Mouse (Mus musculus) heart, adult 2 months (tissue): Measurements from ENCODE around the gene Ppp1r14b. TPM values are rescaled to one million over a fixed set of nuclear protein-coding genes. Genes with fewer than 3 reads are reported as not detected.

Experiments used
- DNase-seq, 2 experiments: peaks; one replicate each; pipeline ENCODE4 v3.0.0; 2021
- H3K27ac ChIP-seq: fragments of 200-600 bp; 2 replicates; pipeline ENCODE4 v1.8.1; 2022
- H3K27me3 ChIP-seq: fragments of 200-500 bp; 2 replicates; pipeline ENCODE4 v1.6.1; 2012; ENCODE audit warnings: mild to moderate bottlenecking, low read length, inconsistent platforms, mixed read lengths; ENCODE audit not compliant: control insufficient read depth, insufficient read depth
- H3K36me3 ChIP-seq: fragments of 200-500 bp; 2 replicates; pipeline ENCODE4 v1.6.1; 2012; ENCODE audit warnings: low read length, inconsistent platforms; ENCODE audit not compliant: control insufficient read depth, insufficient read depth
- H3K4me1 ChIP-seq: fragments of 200-500 bp; 2 replicates; pipeline ENCODE4 v1.6.1; 2011; ENCODE audit warnings: low read length; ENCODE audit not compliant: control insufficient read depth, insufficient read depth
- H3K4me3 ChIP-seq: fragments of 200-600 bp; 2 replicates; pipeline ENCODE4 v1.8.1; 2022
- H3K79me2 ChIP-seq: fragments of 200-500 bp; replicated peaks from 2 replicates; pipeline ENCODE4 v1.6.1; 2012; ENCODE audit warnings: mild to moderate bottlenecking, inconsistent platforms, low read length, moderate library complexity, mixed read lengths; ENCODE audit not compliant: control insufficient read depth, insufficient read depth
- H3K9ac ChIP-seq: fragments of 200-500 bp; 2 replicates; pipeline ENCODE4 v1.6.1; 2012; ENCODE audit warnings: low read depth, mild to moderate bottlenecking, control low read depth, inconsistent platforms, low read length, mixed read lengths
- CTCF ChIP-seq: fragments of 200-600 bp; IDR thresholded peaks from 2 replicates; pipeline ENCODE4 v1.8.1; 2022; ENCODE audit warnings: antibody characterized with exemption, mild to moderate bottlenecking, moderate library complexity
- EP300 ChIP-seq: fragments of 200-500 bp; IDR thresholded peaks from 2 replicates; pipeline ENCODE4 v1.6.1; 2011; ENCODE audit warnings: low read depth, low read length, control low read depth; ENCODE audit not compliant: insufficient read depth
- POLR2A ChIP-seq: fragments of 200-500 bp; IDR thresholded peaks from 2 replicates; pipeline ENCODE4 v1.6.1; 2011; ENCODE audit warnings: mild to moderate bottlenecking, low read depth, low read length, control low read depth; ENCODE audit not compliant: insufficient read depth
- WGBS: fragments of 180-500 bp; shearing (Covaris S2); methylation state at CpG from one replicate; pipeline ENCODE4 v1.1.7; 2018; 5-methylcytosine and 5-hydroxymethylcytosine counted together
- intact Hi-C: fragments of 180-260 bp; cut with DNase I; formaldehyde crosslinking; loops from one replicate; pipeline ENCODE4 v1.15.1; 2025
- polyA plus RNA-seq: library from polyadenylated mRNA; depleted of rRNA; stranded (reverse); fragments of >200 nt; gene quantifications from 2 replicates; pipeline ENCODE4 v1.2.3, GENCODE M21; 2012
- total RNA-seq, 2 experiments: library from RNA; stranded (reverse); gene quantifications; 2 replicates each; pipeline ENCODE4 v1.2.3; 2021

The Ppp1r14b gene
- total and polyA plus RNA-seq, 3 experiments = 56.8 to 91.0 (median 85.8) TPM

DNA sequence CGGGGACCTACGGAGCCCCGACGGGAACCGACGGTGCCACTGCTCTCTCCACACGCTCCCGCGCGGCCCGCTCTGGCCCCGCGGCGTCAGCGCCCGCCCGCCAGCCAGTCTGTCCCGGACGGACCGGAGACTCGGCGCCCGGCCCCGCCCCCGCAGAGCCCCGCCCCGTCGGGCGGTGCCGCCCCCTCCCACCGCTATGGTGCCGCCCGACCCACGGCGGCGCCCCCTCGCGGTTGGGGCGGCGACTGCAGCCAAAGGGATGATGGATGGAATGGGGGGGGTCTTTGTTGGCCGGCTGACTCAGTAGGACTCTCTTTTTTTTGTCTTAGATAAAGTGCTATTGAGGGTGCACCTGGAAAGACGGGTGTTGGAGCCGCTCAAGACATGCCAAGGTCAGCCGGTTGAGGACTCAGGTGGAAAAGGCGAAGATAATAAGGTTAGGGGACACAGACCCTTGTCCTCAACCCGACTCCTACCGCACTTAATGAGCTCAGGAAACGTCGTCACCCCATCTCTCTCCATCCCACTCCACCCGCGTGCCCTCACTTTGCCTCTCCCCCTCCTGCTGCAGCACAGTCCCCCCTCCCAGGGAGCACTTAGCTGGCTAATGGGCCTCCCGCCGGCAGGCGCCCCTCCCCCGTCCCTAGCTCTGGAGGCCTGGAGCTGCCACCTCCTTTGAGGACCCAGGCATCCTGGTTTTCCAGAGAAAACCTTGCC is 4.9 kb upstream of the Ppp1r14b start:
- Histone ChIP-seq H3K4me1 (peaks cover 2% of the 10 kb centered on the region), H3K4me3 (peak overlapping the region; percentile 62), H3K9ac (peak overlapping the region; percentile 94), H3K27me3 (no peaks in the 10 kb centered on the region), H3K79me2 (no peaks in the 10 kb centered on the region; the same call in 1 of the 2 replicates), H3K27ac (peak overlapping the region; percentile 92), H3K36me3 (no peaks in the 10 kb centered on the region)
- peak; percentile 86 to 89 for DNase-seq
- intact Hi-C loops = loop anchor here (1.0 kb wide), 1 partner anchor 46 kb away; no protein-coding TSS in a partner anchor
- 1% methylated on average over 54 of the region's 55 CpGs for WGBS
- TF ChIP-seq POLR2A (peak; percentile 61), EP300 (no peak), CTCF (peak; percentile 81)

DNA sequence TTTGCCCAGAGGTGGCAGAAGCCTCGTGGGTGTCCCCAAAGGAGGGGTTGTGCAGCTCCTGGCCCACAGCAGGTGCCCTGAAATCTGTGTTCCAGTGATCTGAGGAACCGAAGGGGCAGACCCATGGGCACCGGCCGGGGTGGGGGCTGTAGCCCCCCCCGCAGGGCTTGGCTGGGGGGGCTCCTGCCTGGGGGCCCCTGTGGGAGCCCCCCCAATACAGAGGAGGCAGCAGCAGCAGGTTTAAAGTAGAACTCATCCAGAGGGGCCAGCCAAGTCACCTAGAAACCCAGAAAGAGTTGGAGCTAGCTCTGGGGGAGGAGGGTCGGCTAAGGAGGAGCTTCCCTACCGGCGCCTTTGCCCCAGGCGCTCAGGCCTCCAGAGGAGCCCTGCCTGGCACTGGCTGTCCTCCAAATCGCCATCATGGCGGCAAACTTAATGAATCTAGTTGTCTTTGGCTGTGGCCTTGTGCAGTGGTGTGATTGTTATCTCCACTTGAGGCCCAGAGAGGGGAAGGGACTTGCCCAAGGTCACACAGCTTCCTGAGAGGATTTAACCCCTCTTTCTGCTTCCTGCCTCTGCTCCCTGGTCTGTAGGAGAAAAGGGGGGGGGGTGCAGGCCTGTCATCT is 4.2 kb upstream of the Ppp1r14b start:
- H3K36me3 ChIP-seq = no peaks in the 10 kb centered on the region
- intact Hi-C loops = no loop called here
- H3K27me3 ChIP-seq = no peaks in the 10 kb centered on the region
- no peak overlapping the region for H3K9ac ChIP-seq
- WGBS = 33% methylated on average over 11 of the region's 11 CpGs
- H3K27ac ChIP-seq = no peak overlapping the region
- H3K4me3 ChIP-seq = no peak overlapping the region
- H3K4me1 ChIP-seq = peaks cover 2% of the 10 kb centered on the region
- H3K79me2 ChIP-seq = no peaks in the 10 kb centered on the region; the same call in 1 of the 2 replicates
- TF ChIP-seq POLR2A (no peak), CTCF (no peak), EP300 (no peak)
- no peak for DNase-seq

DNA sequence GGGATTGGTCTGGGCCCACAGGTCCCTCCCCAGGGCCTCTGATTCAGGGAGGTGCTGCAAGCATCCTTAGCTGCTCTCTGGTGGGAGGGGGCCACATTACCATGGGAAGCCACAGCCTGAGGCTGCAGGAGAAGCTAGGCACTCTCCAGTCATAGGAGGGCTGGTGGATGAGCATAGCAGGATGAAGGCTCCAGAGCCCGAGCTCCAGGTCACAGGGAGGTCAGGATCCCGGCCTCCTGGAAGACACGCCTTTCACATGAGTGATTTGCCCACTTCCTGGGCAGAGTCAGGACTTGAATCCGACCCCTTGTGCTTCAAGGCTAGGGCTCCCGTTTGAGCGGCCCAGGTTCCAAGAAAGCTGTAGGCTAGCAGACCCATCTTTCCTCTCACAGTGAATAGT is 3.1 kb upstream of the Ppp1r14b start:
- Histone ChIP-seq H3K79me2 (no peaks in the 10 kb centered on the region; the same call in 1 of the 2 replicates), H3K4me3 (no peak overlapping the region), H3K9ac (no peak overlapping the region), H3K4me1 (peaks cover 4% of the 10 kb centered on the region), H3K36me3 (no peaks in the 10 kb centered on the region), H3K27ac (no peak overlapping the region), H3K27me3 (no peaks in the 10 kb centered on the region)
- no peak for DNase-seq
- intact Hi-C loops = no loop called here
- TF ChIP-seq EP300 = no peak
- TF ChIP-seq CTCF = no peak
- no peak for TF ChIP-seq POLR2A
- WGBS = 47% methylated on average over 6 of the region's 6 CpGs

DNA sequence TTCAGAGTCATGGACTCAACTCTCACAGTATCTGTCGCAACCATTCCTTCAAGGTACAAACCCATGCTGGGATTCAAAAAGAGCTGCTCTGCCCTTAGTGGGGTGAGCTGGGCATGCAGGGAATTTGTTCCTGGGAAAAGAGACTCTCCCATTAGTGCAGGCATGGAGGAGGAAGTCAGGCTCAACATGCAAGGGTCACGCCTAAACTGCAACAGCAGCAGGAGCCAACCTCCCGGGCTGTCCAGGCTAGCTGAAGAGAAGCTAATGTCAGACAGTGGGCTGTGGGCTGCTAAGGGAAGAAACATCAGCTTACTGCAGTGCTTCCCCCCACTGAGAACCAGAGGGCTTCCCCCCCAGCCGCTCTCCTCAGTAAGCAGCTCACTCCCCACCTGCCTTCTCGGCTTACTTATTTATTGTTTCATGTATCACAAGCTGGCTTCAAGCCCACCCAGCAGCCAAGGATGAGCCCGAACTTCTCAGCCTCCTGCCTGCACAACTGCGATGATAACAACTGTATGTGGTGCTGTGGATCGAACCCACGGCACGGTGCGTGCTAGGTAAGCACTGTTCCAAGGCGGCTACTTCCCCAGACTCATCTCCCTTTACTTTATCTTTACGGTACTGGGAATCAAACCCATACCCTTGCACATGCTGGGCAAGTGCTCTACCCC is 2.4 kb upstream of the Ppp1r14b start:
- no peak overlapping the region for H3K27ac ChIP-seq
- 77% methylated on average over 13 of the region's 13 CpGs for WGBS
- no peaks in the 10 kb centered on the region for H3K36me3 ChIP-seq
- H3K4me1 ChIP-seq = peaks cover 5% of the 10 kb centered on the region
- no peak overlapping the region for H3K9ac ChIP-seq
- TF ChIP-seq POLR2A (no peak), CTCF (no peak), EP300 (no peak)
- no peaks in the 10 kb centered on the region; the same call in 1 of the 2 replicates for H3K79me2 ChIP-seq
- intact Hi-C loops = no loop called here
- H3K27me3 ChIP-seq = no peaks in the 10 kb centered on the region
- DNase-seq = no peak
- H3K4me3 ChIP-seq = no peak overlapping the region

DNA sequence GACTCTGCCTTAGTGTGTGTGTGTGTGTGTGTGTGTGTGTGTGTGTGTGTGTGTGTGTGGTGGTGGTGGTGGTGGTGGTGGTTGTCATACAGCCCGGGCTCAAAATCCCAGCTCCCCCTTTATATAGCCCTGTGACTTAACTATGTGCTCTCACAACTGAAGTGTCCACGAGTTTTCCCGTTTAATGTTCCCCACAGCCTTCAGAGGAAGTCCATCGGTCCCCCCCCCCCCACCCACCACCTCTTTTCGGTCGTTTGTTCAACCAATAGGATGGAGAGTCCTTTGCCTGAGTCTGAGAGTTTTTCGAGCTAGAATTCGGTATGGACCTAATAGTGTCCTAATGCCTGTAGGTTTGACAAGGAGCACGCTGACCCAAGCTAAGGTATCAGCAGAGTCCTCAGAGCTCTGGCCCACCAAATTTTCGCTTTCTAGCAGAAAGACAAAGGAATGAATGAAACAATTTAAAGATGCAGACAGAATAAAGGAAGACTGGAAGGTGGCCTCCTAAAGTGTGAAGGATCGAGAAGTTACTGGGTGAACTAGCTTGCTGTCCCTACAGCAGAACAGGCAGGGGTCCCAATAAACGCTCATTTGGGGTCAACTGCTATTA is 1.1 kb upstream of the Ppp1r14b start:
- H3K79me2 ChIP-seq = no peaks in the 10 kb centered on the region
- H3K27me3 ChIP-seq = no peaks in the 10 kb centered on the region
- peaks cover 5% of the 10 kb centered on the region for H3K4me1 ChIP-seq
- intact Hi-C loops = no loop called here
- no peak for DNase-seq
- WGBS = 40% methylated on average over 12 of the region's 12 CpGs
- H3K27ac ChIP-seq = peak overlapping the region; percentile 83
- TF ChIP-seq CTCF = no peak
- H3K4me3 ChIP-seq = peak overlapping the region; percentile 68
- no peak overlapping the region for H3K9ac ChIP-seq
- H3K36me3 ChIP-seq = no peaks in the 10 kb centered on the region
